Mouse (Mus musculus) retina, adult 2 months (tissue): ENCODE results near the gene BC052040.

Source experiments
- DNase-seq: peaks from one replicate; pipeline ENCODE4 v3.0.0-alpha.2; 2012; ENCODE audit warnings: low read depth, low spot score

Gene BC052040

GRCm38 (mm10) chr2:115601280-115601679, 19.8 kb downstream of the BC052040 start:
- no peak for DNase-seq

- DNase-seq = no peak
Observed at GRCm38 (mm10) chr2:115602116-115602515, 20.6 kb downstream of the BC052040 start.

GRCm38 (mm10) chr2:115604132-115604531, 22.6 kb downstream of the BC052040 start:
- no peak for DNase-seq

GRCm38 (mm10) chr2:115605829-115606336, 24.4 kb downstream of the BC052040 start:
- DNase-seq = no peak

- DNase-seq = no peak
Observed at GRCm38 (mm10) chr2:115609020-115609419, 27.5 kb downstream of the BC052040 start.

DNA sequence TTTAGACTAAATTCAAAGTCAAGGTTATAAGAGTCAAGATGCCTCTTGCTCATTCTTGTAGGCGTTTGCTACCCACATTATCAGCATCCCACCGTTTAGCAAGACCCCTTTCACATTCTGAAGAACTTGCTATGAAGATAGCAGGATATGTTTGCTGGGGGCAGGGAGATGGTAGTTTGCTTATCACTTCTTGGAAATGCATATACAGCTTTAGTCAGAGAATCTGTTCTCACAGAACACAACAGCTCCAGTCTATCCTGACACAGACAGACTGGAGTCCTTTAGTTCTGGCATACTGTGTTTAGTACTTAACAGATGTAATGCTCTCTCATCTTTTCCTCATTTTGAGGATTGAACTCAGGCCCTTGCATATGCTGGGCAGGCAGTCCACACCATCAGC, 28.6 kb downstream of the BC052040 start:
- DNase-seq = no peak

DNA sequence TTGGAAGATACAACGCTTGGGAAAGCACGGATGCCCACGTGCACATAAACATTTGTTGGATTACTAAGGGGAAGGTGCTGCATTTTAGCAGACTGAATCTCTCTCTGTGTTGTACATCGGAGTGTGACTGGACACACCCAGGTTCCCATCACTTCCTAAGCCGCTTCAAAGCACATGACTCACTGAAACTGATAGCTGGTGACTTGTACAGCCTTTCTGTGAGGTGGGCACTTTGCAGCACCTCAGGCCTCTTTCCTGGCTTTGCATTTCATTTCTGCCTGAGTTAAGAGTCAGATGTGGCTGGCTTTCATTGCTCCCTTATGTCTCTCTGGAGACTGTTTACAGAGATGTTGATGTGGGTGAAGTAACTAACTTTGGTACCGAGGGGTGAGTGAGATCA, 29.0 kb downstream of the BC052040 start:
- DNase-seq = no peak

DNA sequence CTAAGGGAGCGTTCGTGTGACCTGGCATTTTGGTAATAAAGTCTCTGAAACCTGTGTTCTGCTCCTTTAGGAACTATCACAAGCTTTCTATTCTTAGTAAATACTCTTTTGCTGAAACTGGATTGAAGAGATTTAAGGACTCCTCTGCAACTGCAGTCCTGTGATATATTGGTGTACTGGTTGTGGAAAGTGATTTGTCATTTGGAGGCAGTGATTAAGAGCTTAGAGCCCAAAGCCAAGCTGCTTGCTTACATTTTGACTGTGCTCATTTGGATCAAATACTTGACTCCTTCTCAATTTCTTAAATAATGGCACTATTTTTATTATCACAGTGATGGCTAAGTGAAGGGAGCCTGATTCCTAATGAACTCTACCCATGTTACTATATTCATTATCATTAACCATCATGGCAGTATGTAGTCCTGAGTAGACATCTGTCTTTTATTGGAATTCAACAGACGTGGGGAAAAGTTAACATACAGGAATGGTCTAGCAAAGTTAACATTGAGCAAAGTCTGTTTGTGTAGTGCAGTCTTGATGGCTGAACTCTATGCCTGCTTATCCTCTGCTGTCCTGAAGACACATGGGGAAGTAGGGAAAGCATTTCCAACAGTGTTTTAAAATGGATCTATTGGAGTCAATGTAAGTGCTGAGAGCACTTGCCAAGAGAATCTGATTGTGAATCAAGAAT, 32.5 kb downstream of the BC052040 start:
- peak; percentile 2 for DNase-seq

- no peak for DNase-seq
Observed at GRCm38 (mm10) chr2:115628471-115628870, 47.0 kb downstream of the BC052040 start.

- DNase-seq = no peak
Observed at GRCm38 (mm10) chr2:115631031-115631434, 49.5 kb downstream of the BC052040 start.

GRCm38 (mm10) chr2:115631826-115632225, 50.3 kb downstream of the BC052040 start:
- no peak for DNase-seq

DNA sequence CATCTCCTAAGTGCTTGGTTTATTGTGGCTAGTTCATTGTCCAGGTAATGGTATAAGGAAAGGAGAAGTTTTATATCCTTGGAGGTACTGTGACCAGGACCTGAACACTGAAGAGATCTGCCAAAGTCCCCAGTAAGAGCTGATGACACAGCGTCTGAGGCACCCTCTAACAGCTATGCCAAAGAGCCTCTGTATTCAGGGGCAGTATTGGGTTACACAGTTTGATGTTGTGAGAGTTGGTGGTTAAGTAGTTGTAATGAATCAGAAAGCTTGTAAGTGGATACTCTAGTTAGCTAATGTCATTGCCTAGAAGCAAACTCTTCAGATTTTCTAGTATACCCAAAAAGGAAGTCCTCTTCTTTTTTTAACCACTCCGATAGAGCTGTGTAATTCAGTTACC, 68.7 kb downstream of the BC052040 start:
- no peak for DNase-seq

- no peak for DNase-seq
Observed at GRCm38 (mm10) chr2:115659712-115660111, 78.2 kb downstream of the BC052040 start.

DNA sequence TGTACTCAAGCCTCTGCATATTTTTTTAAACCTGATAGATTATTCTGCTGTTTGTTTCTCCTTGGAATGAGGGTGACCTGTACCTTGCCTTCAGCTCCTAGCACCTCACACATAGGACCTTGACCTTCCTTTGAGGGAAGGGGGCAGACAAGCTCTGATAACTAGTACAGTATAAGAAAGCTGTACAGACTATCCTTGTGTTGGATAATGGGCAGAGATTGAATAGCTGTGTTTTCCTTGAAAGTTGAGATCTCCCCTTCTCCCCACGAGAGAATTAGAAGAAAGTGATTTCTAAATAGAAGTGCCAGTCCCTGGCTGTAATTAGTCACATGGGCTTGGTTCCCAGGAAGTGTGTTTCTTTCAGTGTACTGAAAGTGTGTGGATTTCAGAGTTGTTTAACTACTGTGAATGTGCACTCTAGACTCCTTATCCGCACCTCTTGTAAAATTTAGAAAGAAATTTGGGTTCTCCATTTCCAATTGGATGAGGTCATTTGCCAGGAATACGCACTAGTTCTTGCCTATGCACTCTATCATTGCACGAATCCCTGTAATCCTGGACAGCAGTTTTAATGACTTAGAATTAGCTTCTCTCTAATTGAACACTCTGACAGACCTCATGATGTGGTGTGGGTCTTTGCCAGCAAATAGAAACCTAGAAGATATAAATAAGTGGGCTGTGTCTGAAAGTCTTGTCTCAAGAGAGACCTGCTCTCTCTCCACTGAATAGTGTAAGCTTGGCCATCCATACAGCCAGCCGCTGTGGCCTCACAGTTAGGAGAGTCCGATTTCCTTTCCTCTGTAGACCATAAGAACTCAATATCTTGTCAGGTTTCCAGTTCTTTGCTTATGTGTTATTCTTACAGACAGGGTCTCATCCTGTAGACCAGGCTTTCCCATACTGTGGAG, 79.0 kb downstream of the BC052040 start:
- DNase-seq = no peak

DNA sequence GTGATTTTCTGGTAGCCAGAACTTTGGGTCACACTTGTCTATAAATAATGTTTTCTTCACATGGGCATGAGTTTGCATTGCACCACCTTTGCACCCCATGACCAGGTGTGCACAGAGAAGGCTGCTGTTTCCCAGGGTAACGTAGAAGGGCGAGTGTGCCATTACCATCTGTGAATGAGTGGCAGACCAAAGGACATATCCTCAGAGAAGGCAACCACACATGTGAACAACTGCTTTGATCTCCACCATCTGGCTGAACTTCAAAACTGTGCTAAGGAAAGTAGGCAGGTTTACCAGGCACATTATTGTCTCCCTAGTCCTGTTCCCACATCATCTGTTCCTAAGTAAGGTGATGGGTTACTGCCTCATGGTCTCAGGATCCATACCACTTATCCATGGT, 86.0 kb downstream of the BC052040 start:
- no peak for DNase-seq

GRCm38 (mm10) chr2:115673054-115673660, 91.6 kb downstream of the BC052040 start:
- no peak for DNase-seq

GRCm38 (mm10) chr2:115678786-115679185, 97.3 kb downstream of the BC052040 start:
- DNase-seq = no peak

DNA sequence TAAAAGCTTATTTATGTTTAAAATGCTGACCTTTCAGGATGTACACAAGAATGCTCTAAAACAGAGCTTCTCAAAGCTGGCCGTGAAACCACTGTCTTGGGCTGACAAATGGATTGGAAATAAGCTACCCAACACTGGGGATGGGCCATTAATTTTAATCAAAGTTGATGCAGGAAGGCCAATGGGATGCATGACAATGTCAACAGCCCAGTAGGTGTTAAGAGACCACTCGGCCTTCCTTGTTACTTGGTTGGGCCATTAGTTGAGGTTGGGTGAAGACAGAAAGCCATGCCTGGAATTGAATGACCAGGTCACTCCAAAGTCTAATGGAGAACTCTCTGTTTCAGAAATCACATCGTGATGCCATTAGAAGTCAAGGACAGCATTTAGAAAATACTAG, 103.7 kb downstream of the BC052040 start:
- no peak for DNase-seq

GRCm38 (mm10) chr2:115687612-115688011, 106.1 kb downstream of the BC052040 start:
- DNase-seq = no peak

DNA sequence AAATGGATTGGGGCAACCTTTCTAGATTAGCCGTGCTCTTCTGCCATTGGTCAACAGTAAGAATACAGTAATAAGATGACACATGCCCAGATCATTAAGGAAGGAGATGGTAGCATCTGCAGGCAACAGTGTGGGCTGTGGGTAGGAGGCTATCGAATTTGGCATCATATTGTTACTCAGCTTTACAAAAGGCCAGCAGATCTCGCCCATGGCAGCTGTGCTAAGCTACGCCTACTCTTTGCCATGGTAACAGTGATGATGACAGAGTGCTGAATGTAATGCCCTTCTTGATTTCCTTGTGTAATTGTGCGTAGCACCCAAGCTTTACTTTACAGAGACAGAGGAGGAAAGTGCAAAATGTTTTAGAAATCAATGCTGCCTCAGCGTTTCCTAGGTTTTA, 106.8 kb downstream of the BC052040 start:
- no peak for DNase-seq

DNA sequence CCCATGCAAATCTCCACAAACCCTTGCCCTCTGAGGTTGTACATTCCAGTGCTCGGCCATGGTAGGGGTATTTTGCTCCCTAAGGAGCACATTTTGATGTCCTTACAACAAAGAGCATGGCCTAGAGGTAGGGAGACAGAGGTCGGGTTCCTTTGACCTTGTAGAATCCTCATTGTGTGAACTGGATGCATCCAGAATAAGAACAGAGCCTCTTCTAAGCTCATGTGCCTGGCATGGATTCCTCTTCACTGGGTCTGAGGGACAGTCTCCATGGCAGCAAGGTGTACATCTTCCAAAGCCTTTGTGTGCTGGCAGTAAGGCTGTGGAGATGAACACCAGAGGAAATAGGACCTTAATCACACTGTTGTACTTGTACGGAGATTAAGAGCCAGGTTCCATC, 112.3 kb downstream of the BC052040 start:
- no peak for DNase-seq

GRCm38 (mm10) chr2:115694386-115694785, 112.9 kb downstream of the BC052040 start:
- DNase-seq = no peak
